Mouse (Mus musculus): ENCODE data around the gene Magi1. TPM values are rescaled to one million over a fixed set of nuclear protein-coding genes. Genes with fewer than 3 reads are reported as not detected.

Magi1 gene
- polyA plus RNA-seq, 1 experiment from 2014 or later, result 22.9 TPM

DNA sequence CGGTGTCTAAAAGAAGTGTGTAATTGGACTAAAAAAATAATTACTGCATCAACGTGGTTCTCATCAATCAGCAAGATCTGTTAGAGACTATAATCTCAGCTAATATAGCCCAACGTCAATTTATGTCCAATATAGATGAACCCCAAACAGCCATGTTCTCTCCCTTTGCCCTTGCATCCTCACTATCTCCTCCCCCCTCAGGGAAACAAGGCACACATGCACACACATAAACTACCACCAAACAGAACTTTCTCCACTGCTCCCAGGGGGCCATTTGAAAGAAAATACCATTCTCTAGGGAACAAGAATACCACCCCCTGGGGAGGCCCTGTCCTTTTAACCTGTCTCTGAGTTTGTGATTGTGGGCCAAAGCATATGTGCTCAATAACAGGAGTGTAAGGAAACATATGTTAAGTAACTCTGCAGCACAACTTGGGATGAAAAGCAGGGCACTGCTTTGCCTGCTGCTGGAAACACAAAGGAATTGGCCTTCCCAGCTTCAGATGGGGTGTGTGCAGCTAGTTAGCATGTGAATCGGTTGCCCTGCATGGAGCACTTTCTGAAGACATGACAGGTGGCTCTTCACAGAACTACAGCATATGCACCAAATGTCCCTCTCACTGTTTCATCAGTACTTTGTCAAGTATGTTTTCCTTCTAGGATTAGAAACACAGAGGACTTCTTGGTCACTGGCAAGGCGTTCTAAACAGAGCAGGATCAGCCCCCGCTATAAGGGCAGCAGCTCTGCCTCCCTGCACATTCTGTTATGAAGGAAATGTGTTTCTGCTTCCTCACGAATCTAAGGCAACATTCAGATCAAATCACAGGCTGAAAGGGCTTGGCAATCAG, 434.6 kb downstream of the Magi1 start:
- DNase-seq (ENCODE audit: low spot score) (peak; percentile 87), ATAC-seq (peak; percentile 88)
- Histone ChIP-seq H3K4me2 (ENCODE audit: low read length) (peak overlapping the region; percentile 32), H3K4me1 (ENCODE audit: control insufficient read depth, insufficient read depth, low read length) (peaks cover 40% of the 10 kb centered on the region), H3K27me3 (replicated peaks; ENCODE audit: control insufficient read depth, insufficient read depth, low read length) (no peaks in the 10 kb centered on the region), H3K9ac (ENCODE audit: low read length) (peak overlapping the region; percentile 37; the same call in 1 of the 2 replicates), H3K9me3 (replicated peaks; ENCODE audit: control insufficient read depth, low read length) (no peaks in the 10 kb centered on the region), H3K27ac (ENCODE audit: low read depth, low read length) (peak overlapping the region; percentile 87), H3K4me3 (ENCODE audit: low read depth, low read length) (no peak overlapping the region), H3K36me3 (ENCODE audit: control insufficient read depth, insufficient read depth, low read length) (no peaks in the 10 kb centered on the region)
- whole genome bisulfite sequencing, result 15% methylated on average over 7 of the region's 7 CpGs

DNA sequence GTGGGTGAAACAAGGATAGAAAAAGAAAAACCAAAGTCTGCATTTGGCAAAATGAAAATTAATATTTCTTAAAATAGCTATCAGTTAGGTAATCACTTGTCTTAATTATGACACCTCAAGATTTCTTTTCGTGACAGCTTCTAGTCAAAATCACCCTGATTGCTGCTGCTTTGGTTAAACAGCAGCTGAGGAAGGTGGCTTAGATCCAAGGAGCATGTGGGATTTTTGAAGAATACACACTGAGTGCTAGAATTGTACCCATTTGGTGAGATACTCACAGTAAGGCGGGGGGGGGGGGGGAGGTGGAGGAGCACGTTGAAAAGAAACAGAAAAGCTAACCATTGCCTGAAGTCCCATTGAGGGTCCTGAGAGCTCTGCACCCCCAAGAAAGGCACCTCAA, 438.2 kb downstream of the Magi1 start:
- no peaks in the 10 kb centered on the region for H3K36me3 ChIP-seq (ENCODE audit: control insufficient read depth, insufficient read depth, low read length)
- H3K9me3 ChIP-seq (replicated peaks; ENCODE audit: control insufficient read depth, low read length), result no peaks in the 10 kb centered on the region
- 42% methylated on average over 3 of the region's 3 CpGs for WGBS
- ATAC-seq (peak; percentile 27; the same call in 1 of the 2 replicates), DNase-seq (ENCODE audit: low spot score) (peak; percentile 83)
- H3K4me3 ChIP-seq (ENCODE audit: low read depth, low read length), result no peak overlapping the region
- H3K9ac ChIP-seq (ENCODE audit: low read length), result no peak overlapping the region
- H3K4me2 ChIP-seq (ENCODE audit: low read length), result no peak overlapping the region
- peaks cover 35% of the 10 kb centered on the region for H3K4me1 ChIP-seq (ENCODE audit: control insufficient read depth, insufficient read depth, low read length)
- H3K27me3 ChIP-seq (replicated peaks; ENCODE audit: control insufficient read depth, insufficient read depth, low read length), result no peaks in the 10 kb centered on the region
- H3K27ac ChIP-seq (ENCODE audit: low read depth, low read length), result no peak overlapping the region; the same call in 1 of the 2 replicates

DNA sequence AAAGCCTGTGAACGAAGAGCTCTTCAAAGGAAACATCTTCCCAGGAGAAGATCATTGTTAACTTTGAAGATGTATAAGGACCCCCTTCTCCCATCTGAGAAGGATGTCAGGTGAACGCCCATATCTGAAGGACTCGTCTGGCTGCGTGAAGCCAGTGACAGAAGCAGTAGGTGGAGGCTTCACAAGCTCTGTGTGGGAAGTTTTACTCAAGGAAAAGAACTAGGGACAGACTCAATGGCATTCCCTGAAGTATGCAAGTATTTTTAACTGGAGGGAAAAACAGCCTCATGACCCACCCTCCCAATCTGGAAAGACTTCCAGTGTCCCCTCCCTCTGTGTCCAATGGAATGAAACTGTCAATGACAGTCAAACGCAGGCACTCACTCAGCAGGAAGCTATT, 438.6 kb downstream of the Magi1 start:
- DNase-seq (ENCODE audit: low spot score), result no peak
- WGBS, result 69% methylated on average over 5 of the region's 5 CpGs

DNA sequence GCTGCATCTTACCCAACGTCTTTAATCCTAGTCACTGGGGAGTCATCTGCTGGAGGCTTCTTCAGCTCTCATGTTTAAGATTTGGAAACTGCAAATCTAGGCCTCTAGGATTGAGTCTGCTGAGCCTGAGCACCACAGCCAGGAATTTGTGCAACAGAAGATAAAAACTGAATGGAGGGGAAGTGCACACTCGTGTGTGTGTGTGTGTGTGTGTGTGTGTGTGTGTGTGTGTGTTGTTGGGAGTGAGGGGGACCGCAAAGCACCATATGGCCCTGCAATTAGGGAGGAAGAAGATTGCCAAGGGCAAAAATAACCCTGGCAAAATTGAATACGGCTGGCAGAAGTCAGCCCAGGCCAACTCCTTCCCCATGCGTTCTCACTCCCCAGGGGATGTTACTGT, 439.1 kb downstream of the Magi1 start:
- no peaks in the 10 kb centered on the region for H3K27me3 ChIP-seq (replicated peaks; ENCODE audit: control insufficient read depth, insufficient read depth, low read length)
- no peaks in the 10 kb centered on the region for H3K9me3 ChIP-seq (replicated peaks; ENCODE audit: control insufficient read depth, low read length)
- no peaks in the 10 kb centered on the region for H3K36me3 ChIP-seq (ENCODE audit: control insufficient read depth, insufficient read depth, low read length)
- ATAC-seq (no peak), DNase-seq (ENCODE audit: low spot score) (peak; percentile 58)
- H3K4me1 ChIP-seq (ENCODE audit: control insufficient read depth, insufficient read depth, low read length), result peaks cover 29% of the 10 kb centered on the region
- no peak overlapping the region for H3K9ac ChIP-seq (ENCODE audit: low read length)
- H3K4me3 ChIP-seq (ENCODE audit: low read depth, low read length), result no peak overlapping the region
- H3K27ac ChIP-seq (ENCODE audit: low read depth, low read length), result no peak overlapping the region
- H3K4me2 ChIP-seq (ENCODE audit: low read length), result no peak overlapping the region
- 47% methylated on average over 5 of the region's 5 CpGs for WGBS

More for the DNA sequence above, 438.6 kb downstream of the Magi1 start:
- Histone ChIP-seq H3K4me3 (ENCODE audit: low read depth, low read length) (no peak overlapping the region), H3K9me3 (replicated peaks; ENCODE audit: control insufficient read depth, low read length) (no peaks in the 10 kb centered on the region), H3K4me2 (ENCODE audit: low read length) (no peak overlapping the region), H3K4me1 (ENCODE audit: control insufficient read depth, insufficient read depth, low read length) (peaks cover 34% of the 10 kb centered on the region), H3K27me3 (replicated peaks; ENCODE audit: control insufficient read depth, insufficient read depth, low read length) (no peaks in the 10 kb centered on the region), H3K27ac (ENCODE audit: low read depth, low read length) (peak overlapping the region; percentile 45; the same call in 1 of the 2 replicates), H3K36me3 (ENCODE audit: control insufficient read depth, insufficient read depth, low read length) (no peaks in the 10 kb centered on the region), H3K9ac (ENCODE audit: low read length) (no peak overlapping the region)
- no peak for ATAC-seq

DNA sequence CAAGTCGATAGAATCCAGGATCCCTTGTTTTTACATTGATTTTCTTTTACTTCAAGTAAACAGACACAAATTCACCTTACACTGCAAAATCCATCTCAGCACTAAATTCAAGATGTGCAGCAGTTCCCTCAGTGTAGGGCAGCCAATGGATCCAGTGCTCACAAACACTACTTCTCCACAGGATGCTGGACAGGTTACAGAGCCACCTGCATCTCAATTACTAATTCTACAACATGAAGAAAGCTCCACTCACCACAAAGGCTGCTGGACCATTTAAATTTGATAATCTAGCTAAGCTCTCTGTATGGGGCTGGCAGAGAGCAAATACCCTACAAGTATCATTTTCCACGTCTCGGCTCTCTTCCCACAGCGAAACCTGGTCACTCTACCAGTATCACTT, 445.3 kb downstream of the Magi1 start:
- WGBS, result 87% methylated on average over 4 of the region's 4 CpGs
- ATAC-seq (no peak), DNase-seq (ENCODE audit: low spot score) (no peak)
- Histone ChIP-seq H3K4me3 (ENCODE audit: low read depth, low read length) (no peak overlapping the region), H3K4me2 (ENCODE audit: low read length) (no peak overlapping the region), H3K27me3 (replicated peaks; ENCODE audit: control insufficient read depth, insufficient read depth, low read length) (no peaks in the 10 kb centered on the region), H3K4me1 (ENCODE audit: control insufficient read depth, insufficient read depth, low read length) (peaks cover 14% of the 10 kb centered on the region), H3K9ac (ENCODE audit: low read length) (no peak overlapping the region), H3K36me3 (ENCODE audit: control insufficient read depth, insufficient read depth, low read length) (no peaks in the 10 kb centered on the region), H3K9me3 (replicated peaks; ENCODE audit: control insufficient read depth, low read length) (no peaks in the 10 kb centered on the region), H3K27ac (ENCODE audit: low read depth, low read length) (no peak overlapping the region)

DNA sequence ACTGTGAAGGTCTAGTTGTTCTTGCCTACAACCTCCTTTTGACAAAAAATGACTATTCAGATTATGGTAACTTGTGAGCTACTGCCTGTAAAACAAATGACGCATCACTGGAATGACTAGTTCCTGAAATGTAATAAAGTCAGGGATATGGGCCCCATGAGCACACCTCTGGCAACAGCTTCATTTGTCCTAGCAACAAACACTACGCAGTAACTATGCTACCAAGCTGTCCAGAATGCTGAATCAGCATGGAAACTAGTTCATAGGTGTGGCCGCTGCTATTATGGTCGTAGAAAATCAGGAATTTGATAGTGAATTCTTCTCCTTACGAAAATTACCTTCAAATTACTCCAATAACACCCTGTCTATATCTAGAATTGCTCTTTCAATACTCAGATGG, 447.1 kb downstream of the Magi1 start:
- no peak for ATAC-seq
- Histone ChIP-seq H3K9ac (ENCODE audit: low read length) (no peak overlapping the region), H3K4me2 (ENCODE audit: low read length) (no peak overlapping the region), H3K36me3 (ENCODE audit: control insufficient read depth, insufficient read depth, low read length) (no peaks in the 10 kb centered on the region), H3K4me1 (ENCODE audit: control insufficient read depth, insufficient read depth, low read length) (peaks cover 14% of the 10 kb centered on the region), H3K9me3 (replicated peaks; ENCODE audit: control insufficient read depth, low read length) (no peaks in the 10 kb centered on the region), H3K4me3 (ENCODE audit: low read depth, low read length) (no peak overlapping the region), H3K27me3 (replicated peaks; ENCODE audit: control insufficient read depth, insufficient read depth, low read length) (no peaks in the 10 kb centered on the region), H3K27ac (ENCODE audit: low read depth, low read length) (no peak overlapping the region)
- WGBS, result 91% methylated on average over 5 of the region's 5 CpGs
- no peak for DNase-seq (ENCODE audit: low spot score)

DNA sequence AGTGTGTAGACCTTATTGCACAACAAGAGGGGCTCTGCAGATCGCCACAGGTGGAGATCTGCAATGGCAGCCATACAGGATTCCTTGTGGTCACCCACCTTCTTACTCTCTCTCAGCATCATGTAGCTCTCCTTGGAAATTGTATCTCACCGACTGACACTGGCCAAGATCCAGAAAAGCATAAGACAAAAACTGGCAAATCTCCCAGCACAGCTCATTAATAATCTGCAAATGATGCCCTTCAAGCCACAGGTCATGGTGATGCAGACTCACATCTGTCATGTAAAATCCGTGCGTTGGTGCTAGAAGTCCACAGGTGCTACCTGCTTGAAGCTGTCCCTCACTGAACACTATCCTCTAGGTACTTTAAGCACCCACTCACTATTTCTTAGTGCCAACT, 448.5 kb downstream of the Magi1 start:
- H3K27ac ChIP-seq (ENCODE audit: low read depth, low read length), result no peak overlapping the region
- no peak for ATAC-seq
- H3K9ac ChIP-seq (ENCODE audit: low read length), result no peak overlapping the region
- H3K9me3 ChIP-seq (replicated peaks; ENCODE audit: control insufficient read depth, low read length), result no peaks in the 10 kb centered on the region
- no peaks in the 10 kb centered on the region for H3K36me3 ChIP-seq (ENCODE audit: control insufficient read depth, insufficient read depth, low read length)
- peak; percentile 50 for DNase-seq (ENCODE audit: low spot score)
- no peak overlapping the region for H3K4me2 ChIP-seq (ENCODE audit: low read length)
- no peak overlapping the region for H3K4me3 ChIP-seq (ENCODE audit: low read depth, low read length)
- WGBS, result 54% methylated on average over 4 of the region's 4 CpGs
- H3K27me3 ChIP-seq (replicated peaks; ENCODE audit: control insufficient read depth, insufficient read depth, low read length), result no peaks in the 10 kb centered on the region
- peaks cover 14% of the 10 kb centered on the region for H3K4me1 ChIP-seq (ENCODE audit: control insufficient read depth, insufficient read depth, low read length)

DNA sequence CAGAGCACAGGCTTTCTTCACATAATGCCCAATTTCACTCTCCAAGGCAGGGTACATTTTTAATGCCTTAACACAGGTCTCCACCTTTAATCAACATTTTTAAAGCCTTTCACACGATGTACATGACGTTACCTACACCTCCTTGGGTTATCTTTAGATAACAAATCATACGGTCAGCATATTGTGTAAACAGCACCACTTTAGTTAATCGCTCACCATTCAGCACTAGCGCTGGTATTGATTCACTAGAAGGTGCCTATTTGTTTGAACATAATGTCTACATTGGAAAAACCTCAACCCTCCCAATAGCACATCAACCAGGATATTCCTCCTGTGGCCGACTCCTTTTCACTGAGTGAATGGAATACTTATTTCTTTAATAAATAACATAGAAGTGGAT, 455.5 kb downstream of the Magi1 start:
- H3K27me3 ChIP-seq (replicated peaks; ENCODE audit: control insufficient read depth, insufficient read depth, low read length), result no peaks in the 10 kb centered on the region
- peaks cover 4% of the 10 kb centered on the region; the same call in 1 of the 2 replicates for H3K4me1 ChIP-seq (ENCODE audit: control insufficient read depth, insufficient read depth, low read length)
- H3K36me3 ChIP-seq (ENCODE audit: control insufficient read depth, insufficient read depth, low read length), result no peaks in the 10 kb centered on the region
- H3K9me3 ChIP-seq (replicated peaks; ENCODE audit: control insufficient read depth, low read length), result no peaks in the 10 kb centered on the region
- H3K9ac ChIP-seq (ENCODE audit: low read length), result no peak overlapping the region
- no peak for DNase-seq (ENCODE audit: low spot score)
- H3K4me2 ChIP-seq (ENCODE audit: low read length), result no peak overlapping the region
- 76% methylated on average over 6 of the region's 6 CpGs for WGBS
- H3K4me3 ChIP-seq (ENCODE audit: low read depth, low read length), result no peak overlapping the region
- no peak overlapping the region for H3K27ac ChIP-seq (ENCODE audit: low read depth, low read length)
- ATAC-seq, result no peak

DNA sequence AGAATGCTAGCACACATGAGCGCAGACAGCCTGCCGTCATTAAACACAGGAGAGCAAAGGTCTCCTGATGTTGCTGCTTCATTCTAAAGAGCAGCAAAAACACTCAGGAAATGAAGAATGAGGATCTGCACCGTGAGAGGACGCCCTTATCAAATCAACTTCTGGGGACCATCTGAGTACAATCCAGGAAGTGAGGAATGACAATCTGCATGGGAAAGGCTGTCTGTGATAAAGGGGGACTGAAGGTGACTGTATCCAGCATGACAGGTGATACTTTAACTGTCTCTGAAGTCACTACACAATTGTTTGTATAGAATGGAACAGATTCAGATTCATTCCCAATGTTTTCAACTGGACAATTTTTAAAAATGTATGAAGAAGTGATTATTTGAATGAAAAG, 456.8 kb downstream of the Magi1 start:
- H3K9me3 ChIP-seq (replicated peaks; ENCODE audit: control insufficient read depth, low read length), result no peaks in the 10 kb centered on the region
- WGBS, result 87% methylated on average over 4 of the region's 4 CpGs
- no peak overlapping the region for H3K4me2 ChIP-seq (ENCODE audit: low read length)

More for the DNA sequence above, 456.8 kb downstream of the Magi1 start:
- H3K27me3 ChIP-seq (replicated peaks; ENCODE audit: control insufficient read depth, insufficient read depth, low read length), result no peaks in the 10 kb centered on the region
- no peak overlapping the region for H3K4me3 ChIP-seq (ENCODE audit: low read depth, low read length)
- no peaks in the 10 kb centered on the region for H3K36me3 ChIP-seq (ENCODE audit: control insufficient read depth, insufficient read depth, low read length)
- H3K27ac ChIP-seq (ENCODE audit: low read depth, low read length), result no peak overlapping the region
- no peak overlapping the region for H3K9ac ChIP-seq (ENCODE audit: low read length)
- no peak for DNase-seq (ENCODE audit: low spot score)
- peaks cover 15% of the 10 kb centered on the region for H3K4me1 ChIP-seq (ENCODE audit: control insufficient read depth, insufficient read depth, low read length)
- no peak for ATAC-seq
